10 mouse cellular contexts compared by ENCODE assay signal in the genomic region with DNA sequence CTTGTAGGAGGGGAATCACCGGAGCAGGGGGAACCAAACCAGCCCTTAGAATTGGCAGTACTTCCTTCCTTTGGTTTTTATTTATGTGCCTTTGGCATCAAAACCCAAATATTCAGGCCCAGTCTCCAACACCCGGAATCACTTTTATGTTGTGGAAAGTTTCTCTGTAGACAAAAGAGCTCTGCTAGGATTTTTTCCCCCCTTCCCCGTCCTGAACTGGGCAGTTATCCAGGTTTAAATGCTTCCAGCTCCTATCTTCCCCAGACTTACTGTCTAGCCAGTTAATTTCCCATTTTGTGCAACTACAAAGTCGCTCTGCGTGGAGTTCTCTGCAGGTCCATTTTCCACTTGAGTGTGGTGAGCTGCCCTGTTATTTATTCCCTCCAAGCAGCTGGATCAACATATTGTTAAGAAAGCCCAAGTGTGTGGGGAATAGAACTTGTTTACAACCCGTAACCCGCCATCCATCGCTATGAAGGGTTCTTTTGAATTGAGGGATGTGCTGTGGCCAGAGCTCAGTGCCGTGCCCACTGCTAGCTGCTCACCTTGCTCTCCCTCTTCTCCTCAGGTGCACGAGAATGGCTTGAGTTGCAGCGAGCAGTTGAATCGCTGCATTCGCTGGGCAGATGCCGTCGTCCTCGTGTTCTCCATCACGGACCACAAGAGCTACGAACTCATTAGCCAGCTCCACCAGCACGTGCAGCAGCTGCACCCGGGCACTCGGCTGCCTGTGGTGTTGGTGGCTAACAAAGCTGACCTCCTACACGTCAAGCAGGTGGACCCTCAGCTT. TPM values are rescaled to one million over a fixed set of nuclear protein-coding genes. Genes with fewer than 3 reads are reported as not detected.
DNase-seq lines count a peak whose midpoint lies in the region; ATAC-seq and TF ChIP-seq lines count a peak whose summit lies in the region.
"Had no signal": no experiment of that assay in that cellular context is flagged by ENCODE, and none has a peak within 500 bp of the region (broad histone marks: within the 10 kb centered on the region; RNA-seq: fewer than 3 reads in every experiment).

No protein-coding gene starts in this region.

- H3K4me3 ChIP-seq in hindbrain, embryonic 10.5 days, result peak overlapping the region; percentile 95; the same call in 1 of the 2 replicates
- no peak overlapping the region for H3K4me3 ChIP-seq in hindbrain, embryonic 11.5 days (ENCODE audit: low read depth, low read length)
- peak overlapping the region; percentile 47 for H3K4me3 ChIP-seq in bone marrow, adult 2 months (replicated peaks; ENCODE audit: control insufficient read depth, low read depth, low read length)
- peak overlapping the region; percentile 3; the same call in 1 of the 2 replicates for H3K4me3 ChIP-seq in forebrain, postnatal 0 days (ENCODE audit: low read depth, low read length)
- peak overlapping the region; percentile 87 for H3K4me3 ChIP-seq in limb, embryonic 11.5 days (ENCODE audit: low read depth, low read length)

- H3K36me3 ChIP-seq in hindbrain, embryonic 10.5 days, result peaks cover 36% of the 10 kb centered on the region
- peaks cover 9% of the 10 kb centered on the region; the same call in 1 of the 2 replicates for H3K36me3 ChIP-seq in hindbrain, embryonic 11.5 days (ENCODE audit: control insufficient read depth, insufficient read depth, low read length)
- H3K36me3 ChIP-seq in forebrain, postnatal 0 days (ENCODE audit: insufficient read depth), result no peaks in the 10 kb centered on the region
- peaks cover 12% of the 10 kb centered on the region for H3K36me3 ChIP-seq in limb, embryonic 11.5 days (ENCODE audit: control insufficient read depth, insufficient read depth, low read length)

- H3K4me1 ChIP-seq in hindbrain, embryonic 10.5 days (replicated peaks), result peaks cover 86% of the 10 kb centered on the region
- peaks cover 8% of the 10 kb centered on the region; the same call in 1 of the 2 replicates for H3K4me1 ChIP-seq in hindbrain, embryonic 11.5 days (replicated peaks; ENCODE audit: control insufficient read depth, insufficient read depth, low read length)
- H3K4me1 ChIP-seq in bone marrow, adult 2 months (ENCODE audit: control insufficient read depth, insufficient read depth, low read length), result peaks cover 5% of the 10 kb centered on the region
- H3K4me1 ChIP-seq in forebrain, postnatal 0 days (ENCODE audit: insufficient read depth), result peaks cover 11% of the 10 kb centered on the region; the same call in 1 of the 2 replicates
- peaks cover 64% of the 10 kb centered on the region for H3K4me1 ChIP-seq in limb, embryonic 11.5 days (ENCODE audit: control insufficient read depth, insufficient read depth, low read length)

- TF ChIP-seq POLR2A in bone marrow, adult 2 months (IDR thresholded peaks at IDR 0.05; ENCODE audit: borderline replicate concordance, control insufficient read depth, low read depth, low read length), result no peak

- no peak overlapping the region for H3K4me2 ChIP-seq in hindbrain, embryonic 11.5 days (replicated peaks; ENCODE audit: low read depth, low read length)
- H3K4me2 ChIP-seq in forebrain, postnatal 0 days (ENCODE audit: low read depth), result peak overlapping the region; percentile 19
- H3K4me2 ChIP-seq in limb, embryonic 11.5 days (ENCODE audit: low read depth, severe bottlenecking), result peak overlapping the region; percentile 92

- DNase-seq in hindbrain, embryonic 10.5 days (ENCODE audit: low spot score), result no peak
- DNase-seq in hindbrain, embryonic 11.5 days (ENCODE audit: low spot score), result no peak
- DNase-seq in forebrain, postnatal 0 days, result peak; percentile 26
- no peak for DNase-seq in limb, embryonic 11.5 days (ENCODE audit: low spot score)
- no peak for DNase-seq in frontal cortex, postnatal 36 days (ENCODE audit: low spot score in 2 of 2)
- no peak for DNase-seq in MN1 (ENCODE audit: low spot score)
- no peak for DNase-seq in thymus, postnatal 10 days (ENCODE audit: low spot score in 2 of 2)
- DNase-seq: gastrocnemius, postnatal 25 days had no signal

- peaks cover 9% of the 10 kb centered on the region; the same call in 1 of the 2 replicates for H3K27me3 ChIP-seq in hindbrain, embryonic 10.5 days (ENCODE audit: insufficient read depth, poor library complexity, severe bottlenecking)
- H3K27me3 ChIP-seq in hindbrain, embryonic 11.5 days (ENCODE audit: control insufficient read depth, insufficient read depth, low read length), result no peaks in the 10 kb centered on the region
- H3K27me3 ChIP-seq in forebrain, postnatal 0 days (ENCODE audit: insufficient read depth, low read length), result no peaks in the 10 kb centered on the region
- H3K27me3 ChIP-seq in limb, embryonic 11.5 days (ENCODE audit: control insufficient read depth, insufficient read depth, low read length), result no peaks in the 10 kb centered on the region
- H3K27me3 ChIP-seq: CH12.LX had no signal

- H3K27ac ChIP-seq in hindbrain, embryonic 10.5 days, result peak overlapping the region; percentile 40; the same call in 1 of the 2 replicates
- no peak overlapping the region for H3K27ac ChIP-seq in hindbrain, embryonic 11.5 days (ENCODE audit: low read depth, low read length)
- no peak overlapping the region for H3K27ac ChIP-seq in bone marrow, adult 2 months (ENCODE audit: control insufficient read depth, insufficient read depth, low read depth, low read length, poor library complexity)
- no peak overlapping the region for H3K27ac ChIP-seq in forebrain, postnatal 0 days (ENCODE audit: low read depth, low read length)
- peak overlapping the region; percentile 61; the same call in 1 of the 2 replicates for H3K27ac ChIP-seq in limb, embryonic 11.5 days (replicated peaks; ENCODE audit: low read depth, low read length)

- TF ChIP-seq CTCF in bone marrow, adult 2 months (IDR thresholded peaks at IDR 0.05; ENCODE audit: control insufficient read depth, insufficient read depth, low read length), result no peak
- TF ChIP-seq CTCF in forebrain, postnatal 0 days (IDR thresholded peaks at IDR 0.05; ENCODE audit: low read depth), result no peak

- WGBS in hindbrain, embryonic 10.5 days, result 91% methylated on average over 22 of the region's 22 CpGs
- WGBS in hindbrain, embryonic 11.5 days, result 85% methylated on average over 22 of the region's 22 CpGs
- WGBS in bone marrow, adult 2 months, result 69% methylated on average over 22 of the region's 22 CpGs
- WGBS in forebrain, postnatal 0 days, result 51% methylated on average over 22 of the region's 22 CpGs
- whole genome bisulfite sequencing in limb, embryonic 11.5 days, result 77% methylated on average over 22 of the region's 22 CpGs

- H3K9ac ChIP-seq in hindbrain, embryonic 11.5 days (ENCODE audit: low read depth, low read length), result no peak overlapping the region
- no peak overlapping the region for H3K9ac ChIP-seq in forebrain, postnatal 0 days
- H3K9ac ChIP-seq in limb, embryonic 11.5 days (ENCODE audit: low read length), result peak overlapping the region; percentile 42

- no peak for ATAC-seq in hindbrain, embryonic 11.5 days (ENCODE audit: low FRiP score)
- ATAC-seq in forebrain, postnatal 0 days, result no peak
- ATAC-seq in limb, embryonic 11.5 days (ENCODE audit: insufficient number of reproducible peaks, low FRiP score, low TSS enrichment, low read depth), result no peak

- no peaks in the 10 kb centered on the region for H3K9me3 ChIP-seq in hindbrain, embryonic 10.5 days
- no peaks in the 10 kb centered on the region for H3K9me3 ChIP-seq in hindbrain, embryonic 11.5 days (ENCODE audit: control insufficient read depth, low read length)
- H3K9me3 ChIP-seq in forebrain, postnatal 0 days (ENCODE audit: low read length), result no peaks in the 10 kb centered on the region
- no peaks in the 10 kb centered on the region for H3K9me3 ChIP-seq in limb, embryonic 11.5 days (ENCODE audit: control insufficient read depth, low read length)

RNA-seq across cellular contexts. Expression of a gene that starts 2.6 kb away (rescaled TPM):
- polyA plus RNA-seq in hindbrain, embryonic 10.5 days (2016; fragmentation: Nextera tagmentation; extraction: Ambion mirVana), result 30.5 and 32.7 TPM in 2 replicates
- 30.1 and 33.4 TPM in 2 replicates for polyA plus RNA-seq in hindbrain, embryonic 11.5 days (2014; fragmentation: Nextera tagmentation; extraction: Ambion mirVana)
- polyA plus RNA-seq in bone marrow, adult 2 months (2011; ENCODE audit: insufficient read depth, insufficient read length, low replicate concordance, missing spikeins), result 1.2 and 9.8 TPM in 2 replicates
- total RNA-seq in forebrain, postnatal 0 days (2014; rRNA removed), result 7.7 and 8.4 TPM in 2 replicates
- polyA plus RNA-seq in forebrain, postnatal 0 days (2015; fragmentation: Nextera tagmentation; extraction: Ambion mirVana), result 37.3 and 43.5 TPM in 2 replicates
- polyA plus RNA-seq in limb, embryonic 11.5 days (2014; fragmentation: Nextera tagmentation; extraction: Ambion mirVana), result 112 and 118 TPM in 2 replicates

Comparison
In these comparisons a context has a peak if more than half of its experiments do, and no peak if none do; other contexts are left out.
1. H3K27ac ChIP-seq: peak in hindbrain, embryonic 10.5 days (single experiment) and limb, embryonic 11.5 days (single experiment); none in hindbrain, embryonic 11.5 days (single experiment), bone marrow, adult 2 months (single experiment) and forebrain, postnatal 0 days (single experiment).